Mouse (Mus musculus): Measurements from ENCODE around the gene Arhgef33. TPM values are rescaled to one million over a fixed set of nuclear protein-coding genes. Genes with fewer than 3 reads are reported as not detected.

Arhgef33 gene
- not detected for total RNA-seq (2023)

GRCm38 (mm10) chr17:80307251-80307650, at the start of gene Arhgef33:
Arhgef33 (plus strand) TSS chr17:80307407.

DNA sequence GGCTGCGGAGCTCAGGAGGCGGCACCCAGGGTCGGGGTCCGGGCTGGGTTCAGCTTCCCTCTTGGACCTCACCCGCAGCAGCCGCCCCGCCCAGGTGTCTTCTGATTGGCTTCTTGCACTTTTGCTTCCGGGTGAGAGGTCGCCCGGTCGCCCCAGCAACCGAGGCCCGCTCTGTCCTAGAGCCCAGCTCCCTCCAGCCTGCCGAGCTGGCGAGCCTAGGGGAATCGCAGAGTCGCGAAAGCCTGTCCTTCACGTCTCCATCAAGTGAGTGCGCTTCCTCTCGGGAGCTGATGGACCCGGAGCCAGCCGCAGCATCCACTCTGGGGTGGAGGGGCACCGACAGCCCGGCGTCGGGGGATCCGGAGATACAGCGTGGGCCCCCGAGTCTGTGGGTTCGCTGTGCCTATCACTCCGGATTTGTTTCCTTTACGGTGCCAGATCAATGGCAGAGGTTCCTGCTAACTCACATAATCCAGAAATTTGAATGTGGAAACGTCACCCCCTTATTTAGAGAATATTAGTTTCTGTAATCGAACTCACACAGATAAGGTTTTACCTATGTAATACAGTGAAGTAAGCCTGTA, 17.0 kb upstream of the Arhgef33 start, which contains the start of the genes Morn2 and Dhx57:
Gene Morn2 (plus strand): TSS at position 130 of the 584 bp plus-strand sequence.
Gene Dhx57 (minus strand): TSS at position 403 of the 584 bp plus-strand sequence.

GRCm38 (mm10) chr17:80372989-80373725, 66.0 kb downstream of the Arhgef33 start, which contains the start of gene Gm10190:
Gm10190 (minus strand) TSS chr17:80373541.

Other genes with a start within 250 kb of the Arhgef33 start
- gene Hnrnpll, start 245.1 kb upstream of the Arhgef33 start, total RNA-seq (2023), result under 1 TPM; 0.39 to 0.64 TPM
- gene Galm, start 179.9 kb upstream of the Arhgef33 start, total RNA-seq (2023), result 1 to 10 TPM; 1.2 to 2.5 TPM
- 100 to 1,000 TPM; 338 to 375 TPM for gene Srsf7, start 100.1 kb upstream of the Arhgef33 start, total RNA-seq (2023)
- not detected for gene Ttc39d, start 99.9 kb upstream of the Arhgef33 start, total RNA-seq (2023)
- 1 to 10 TPM; 3.4 to 4.9 TPM for gene Gemin6, start 83.0 kb upstream of the Arhgef33 start, total RNA-seq (2023)
- gene Morn2, start 17.2 kb upstream of the Arhgef33 start, total RNA-seq (2023), result 1 to 10 TPM; 3.2 to 4.0 TPM
- gene Dhx57, start 16.9 kb upstream of the Arhgef33 start, total RNA-seq (2023), result 10 to 100 TPM; 51.4 to 56.8 TPM
- gene Gm10190, start 66.1 kb downstream of the Arhgef33 start, total RNA-seq (2023), result not detected
- 10 to 100 TPM; 24.1 to 28.4 TPM for gene Sos1, start 173.0 kb downstream of the Arhgef33 start, total RNA-seq (2023)

Data from B cell, adult 67 days (primary cell).